Mouse (Mus musculus): Measurements from ENCODE around the gene Ipo13. TPM values are rescaled to one million over a fixed set of nuclear protein-coding genes. Genes with fewer than 3 reads are reported as not detected.

The Ipo13 gene
- polyA plus RNA-seq, 1 experiment: 207 TPM

DNA sequence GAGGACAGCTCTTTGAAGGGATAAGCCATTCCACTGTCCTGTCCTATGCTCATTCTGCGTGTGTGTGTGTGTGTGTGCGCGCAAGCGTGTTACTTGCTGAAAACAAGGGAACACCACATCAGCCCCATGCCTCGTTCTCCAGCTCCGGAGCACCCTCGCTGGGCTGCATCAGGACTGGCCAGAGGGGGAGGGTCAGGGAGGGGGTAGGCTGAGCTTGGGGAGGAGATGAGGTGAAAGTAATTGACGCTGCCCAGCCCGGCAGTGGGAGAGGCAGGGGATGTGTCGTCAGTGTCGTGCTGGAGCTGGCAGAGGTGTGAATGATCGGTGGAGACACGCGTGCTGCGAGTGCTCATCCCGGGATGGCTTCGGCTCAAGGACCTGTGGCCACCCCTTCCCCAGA lies 65.7 kb downstream of the Ipo13 start:
- H3K27ac ChIP-seq (ENCODE audit: control insufficient read depth, insufficient read depth, low read depth, low read length): no peak overlapping the region
- H3K27me3 ChIP-seq (ENCODE audit: control insufficient read depth, insufficient read depth, low read length): no peaks in the 10 kb centered on the region
- no peaks in the 10 kb centered on the region for H3K36me3 ChIP-seq (ENCODE audit: control insufficient read depth, insufficient read depth, low read length)
- no peak overlapping the region for H3K4me3 ChIP-seq (ENCODE audit: control insufficient read depth, low read depth, low read length)
- TF ChIP-seq POLR2A (IDR thresholded peaks at IDR 0.05; ENCODE audit: control insufficient read depth, low read depth, low read length): no peak
- no peak for TF ChIP-seq CTCF (IDR thresholded peaks at IDR 0.05; ENCODE audit: control insufficient read depth, insufficient read depth, insufficient replicate concordance, low read depth, low read length)
- H3K4me1 ChIP-seq (ENCODE audit: control insufficient read depth, insufficient read depth, low read length): no peaks in the 10 kb centered on the region

DNA sequence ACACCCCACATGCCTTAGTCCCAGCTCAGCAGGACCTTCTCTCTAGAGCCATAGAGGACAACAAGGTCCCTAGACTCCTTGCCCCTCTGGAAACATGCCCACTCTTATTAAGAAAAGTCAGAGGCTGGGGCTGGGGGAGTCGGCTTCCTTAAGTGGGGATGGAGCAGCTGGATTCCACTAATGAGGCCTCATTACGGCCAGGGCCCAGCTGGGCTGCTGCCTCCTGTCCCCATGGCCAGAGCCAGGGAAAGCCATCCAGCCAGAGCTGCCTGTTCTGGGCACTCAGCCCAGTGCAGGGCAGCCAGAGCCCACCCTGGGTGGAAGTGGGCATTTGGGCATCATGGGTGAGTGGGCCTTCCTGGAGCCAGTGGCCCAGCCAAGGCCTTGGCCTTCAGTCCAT lies 67.8 kb downstream of the Ipo13 start:
- H3K27me3 ChIP-seq (ENCODE audit: control insufficient read depth, insufficient read depth, low read length): no peaks in the 10 kb centered on the region
- no peaks in the 10 kb centered on the region for H3K4me1 ChIP-seq (ENCODE audit: control insufficient read depth, insufficient read depth, low read length)
- no peak for TF ChIP-seq CTCF (IDR thresholded peaks at IDR 0.05; ENCODE audit: control insufficient read depth, insufficient read depth, insufficient replicate concordance, low read depth, low read length)
- no peak for TF ChIP-seq POLR2A (IDR thresholded peaks at IDR 0.05; ENCODE audit: control insufficient read depth, low read depth, low read length)
- no peaks in the 10 kb centered on the region for H3K36me3 ChIP-seq (ENCODE audit: control insufficient read depth, insufficient read depth, low read length)
- H3K4me3 ChIP-seq (ENCODE audit: control insufficient read depth, low read depth, low read length): no peak overlapping the region
- H3K27ac ChIP-seq (ENCODE audit: control insufficient read depth, insufficient read depth, low read depth, low read length): no peak overlapping the region

DNA sequence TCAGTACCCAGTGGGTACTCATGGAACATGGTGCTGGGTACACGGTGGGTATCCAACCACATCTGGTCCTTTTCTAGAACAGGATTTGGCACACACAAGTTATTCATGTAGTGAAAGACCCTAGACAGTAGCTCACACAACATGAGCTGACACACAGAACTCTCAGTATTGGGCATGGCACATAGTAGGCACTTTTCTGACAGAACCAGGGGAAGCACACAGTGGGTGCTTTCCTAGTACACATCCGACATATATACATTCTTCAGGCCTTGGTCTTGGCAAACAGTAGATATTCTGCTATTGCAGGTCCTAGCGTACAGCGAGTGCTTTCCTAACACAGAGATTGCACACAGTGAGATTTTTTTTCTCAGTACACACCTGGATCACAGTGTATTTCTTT lies 68.5 kb downstream of the Ipo13 start:
- no peaks in the 10 kb centered on the region for H3K36me3 ChIP-seq (ENCODE audit: control insufficient read depth, insufficient read depth, low read length)
- no peak for TF ChIP-seq POLR2A (IDR thresholded peaks at IDR 0.05; ENCODE audit: control insufficient read depth, low read depth, low read length)
- no peak for TF ChIP-seq CTCF (IDR thresholded peaks at IDR 0.05; ENCODE audit: control insufficient read depth, insufficient read depth, insufficient replicate concordance, low read depth, low read length)
- no peak overlapping the region for H3K27ac ChIP-seq (ENCODE audit: control insufficient read depth, insufficient read depth, low read depth, low read length)
- no peaks in the 10 kb centered on the region for H3K27me3 ChIP-seq (ENCODE audit: control insufficient read depth, insufficient read depth, low read length)
- H3K4me1 ChIP-seq (ENCODE audit: control insufficient read depth, insufficient read depth, low read length): no peaks in the 10 kb centered on the region
- H3K4me3 ChIP-seq (ENCODE audit: control insufficient read depth, low read depth, low read length): no peak overlapping the region

DNA sequence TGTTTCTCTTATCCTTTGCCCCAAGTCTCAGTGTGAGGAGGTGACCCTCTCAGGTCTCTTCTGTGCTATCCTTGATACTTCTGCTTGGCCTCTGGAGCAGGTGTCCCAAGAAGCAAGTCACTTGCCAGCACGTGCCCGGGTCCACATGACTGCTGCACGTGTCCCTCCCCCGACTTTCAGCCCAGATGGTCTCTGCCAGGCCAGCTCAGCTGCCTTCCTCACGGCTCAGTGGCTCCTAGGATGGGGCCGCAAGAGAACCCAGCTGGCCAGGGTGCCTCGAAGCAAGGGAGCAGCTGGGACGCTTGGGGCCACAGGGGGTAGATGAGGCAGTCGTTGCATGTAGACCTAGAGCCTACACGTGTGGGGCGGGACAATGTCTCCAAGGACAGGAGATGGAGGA lies 69.5 kb downstream of the Ipo13 start:
- TF ChIP-seq CTCF (IDR thresholded peaks at IDR 0.05; ENCODE audit: control insufficient read depth, insufficient read depth, insufficient replicate concordance, low read depth, low read length): no peak
- H3K27me3 ChIP-seq (ENCODE audit: control insufficient read depth, insufficient read depth, low read length): no peaks in the 10 kb centered on the region
- no peaks in the 10 kb centered on the region for H3K4me1 ChIP-seq (ENCODE audit: control insufficient read depth, insufficient read depth, low read length)
- H3K4me3 ChIP-seq (ENCODE audit: control insufficient read depth, low read depth, low read length): no peak overlapping the region
- no peak overlapping the region for H3K27ac ChIP-seq (ENCODE audit: control insufficient read depth, insufficient read depth, low read depth, low read length)
- no peaks in the 10 kb centered on the region for H3K36me3 ChIP-seq (ENCODE audit: control insufficient read depth, insufficient read depth, low read length)

Other genes with a start within 250 kb of the Ipo13 start
- gene Dmap1, start 232.7 kb downstream of the Ipo13 start, polyA plus RNA-seq (2012; rRNA removed): 37.8 and 42.0 TPM in 2 replicates
- not detected in 2 replicates for gene Gm12845, start 190.6 kb downstream of the Ipo13 start, polyA plus RNA-seq (2012; rRNA removed)
- gene Klf17, start 149.4 kb downstream of the Ipo13 start, polyA plus RNA-seq (2012; rRNA removed): 31.3 and 33.3 TPM in 2 replicates
- 6.4 and 7.4 TPM in 2 replicates for gene Slc6a9, start 80.5 kb downstream of the Ipo13 start, polyA plus RNA-seq (2012; rRNA removed)
- gene Ccdc24, start 42.4 kb downstream of the Ipo13 start, polyA plus RNA-seq (2012; rRNA removed): 137 and 146 TPM in 2 replicates
- 28.5 and 33.1 TPM in 2 replicates for gene B4galt2, start 31.5 kb downstream of the Ipo13 start, polyA plus RNA-seq (2012; rRNA removed)
- gene Atp6v0b, start 27.7 kb downstream of the Ipo13 start, polyA plus RNA-seq (2012; rRNA removed): 214 and 232 TPM in 2 replicates
- 6.6 and 8.2 TPM in 2 replicates for gene Dph2, start 23.0 kb downstream of the Ipo13 start, polyA plus RNA-seq (2012; rRNA removed)
- gene Artn, start 14.8 kb upstream of the Ipo13 start, polyA plus RNA-seq (2012; rRNA removed): 9.0 and 10.2 TPM in 2 replicates
- 3.4 and 4.4 TPM in 2 replicates for gene St3gal3, start 219.9 kb upstream of the Ipo13 start, polyA plus RNA-seq (2012; rRNA removed)